Mouse (Mus musculus) stomach, embryonic 14.5 days (tissue): ENCODE measurements around the gene Lhpp. TPM values are rescaled to one million over a fixed set of nuclear protein-coding genes. Genes with fewer than 3 reads are reported as not detected.
A peak's percentile ranks its signal among the peaks of the same experiment; 100 is the strongest.

Experiments used
- ATAC-seq: fragments of 200-750 bp; cut with Nextera tagmentation; 2 replicates; pipeline ENCODE4 v1.8.0; 2017; ENCODE audit warnings: low read depth, moderate TSS enrichment; ENCODE audit not compliant: insufficient number of reproducible peaks, insufficient read depth, low FRiP score
- H3K27ac ChIP-seq: fragments of 300-500 bp; sonication (generic); 2 replicates; pipeline ENCODE4 v1.5.1; 2014; ENCODE audit warnings: mild to moderate bottlenecking, low read length, moderate library complexity, mixed read lengths
- H3K27me3 ChIP-seq: fragments of 300-500 bp; sonication (generic); 2 replicates; pipeline ENCODE4 v1.6.1; 2014; ENCODE audit warnings: low read length, control low read depth, mixed read lengths; ENCODE audit not compliant: control insufficient read depth, insufficient read depth
- H3K36me3 ChIP-seq: fragments of 300-500 bp; sonication (generic); 2 replicates; pipeline ENCODE4 v1.6.1; 2014; ENCODE audit warnings: mild to moderate bottlenecking, control low read depth, low read length, moderate library complexity, mixed read lengths; ENCODE audit not compliant: control insufficient read depth, insufficient read depth
- H3K4me1 ChIP-seq: fragments of 300-500 bp; sonication (generic); 2 replicates; pipeline ENCODE4 v1.6.1; 2014; ENCODE audit warnings: low read length, control low read depth, mixed read lengths; ENCODE audit not compliant: control insufficient read depth, insufficient read depth
- H3K4me2 ChIP-seq: fragments of 300-500 bp; sonication (generic); replicated peaks from 2 replicates; pipeline ENCODE4 v1.6.1; 2014; ENCODE audit warnings: low read depth, low read length, control low read depth
- H3K4me3 ChIP-seq: fragments of 300-500 bp; sonication (generic); 2 replicates; pipeline ENCODE4 v1.5.1; 2014; ENCODE audit warnings: low read depth, low read length, control low read depth
- H3K9ac ChIP-seq: fragments of 300-500 bp; sonication (generic); replicated peaks from 2 replicates; pipeline ENCODE4 v1.6.1; 2014; ENCODE audit warnings: low read depth, mild to moderate bottlenecking, control low read depth, low read length, moderate library complexity, mixed read lengths
- H3K9me3 ChIP-seq: fragments of 300-500 bp; sonication (generic); 2 replicates; pipeline ENCODE4 v1.6.1; 2016; ENCODE audit warnings: low read depth, low read length, control low read depth; ENCODE audit not compliant: control insufficient read depth
- WGBS: fragments of 180-500 bp; shearing (Covaris S2); extraction: QIAGEN DNeasy Blood & Tissue Kit; methylation state at CpG from one replicate; pipeline ENCODE4 v1.1.7; 2014; 5-methylcytosine and 5-hydroxymethylcytosine counted together
- polyA plus RNA-seq: library from polyadenylated mRNA; unstranded; fragments of >200 nt; fragmentation: Nextera tagmentation; extraction: Ambion mirVana; gene quantifications from 2 replicates; pipeline ENCODE4 v1.2.1, GENCODE M21; 2014

The Lhpp gene
- polyA plus RNA-seq, 1 experiment from 2014 or later, result 19.2 TPM

- 2% methylated on average over 13 of the region's 13 CpGs for WGBS
- H3K27ac ChIP-seq, result peak overlapping the region; percentile 93
- H3K36me3 ChIP-seq, result no peaks in the 10 kb centered on the region
- H3K4me1 ChIP-seq, result peaks cover 10% of the 10 kb centered on the region; the same call in 1 of the 2 replicates
- peak overlapping the region; percentile 50; the same call in 1 of the 2 replicates for H3K9ac ChIP-seq
- H3K27me3 ChIP-seq, result no peaks in the 10 kb centered on the region
- H3K4me3 ChIP-seq, result peak overlapping the region; percentile 55
- peak overlapping the region; percentile 54 for H3K4me2 ChIP-seq
- ATAC-seq, result peak; percentile 87
- no peaks in the 10 kb centered on the region for H3K9me3 ChIP-seq
Measured at GRCm38 (mm10) chr7:132575623-132576022, 34.8 kb upstream of the Lhpp start.

GRCm38 (mm10) chr7:132576116-132576650 is 34.3 kb upstream of the Lhpp start, which contains the start of gene Oat:
Oat (minus strand) TSS chr7:132576398.
- Histone ChIP-seq H3K4me3 (peak within 1 kb of the TSS; percentile 55), H3K27ac (peak within 1 kb of the TSS; percentile 93), H3K9me3 (no peaks in the 10 kb centered on the region), H3K9ac (peak within 1 kb of the TSS; percentile 50; the same call in 1 of the 2 replicates), H3K36me3 (no peaks in the 10 kb centered on the region), H3K4me1 (peaks cover 10% of the 10 kb centered on the region; the same call in 1 of the 2 replicates), H3K27me3 (no peaks in the 10 kb centered on the region), H3K4me2 (peak within 1 kb of the TSS; percentile 54)
- WGBS, result under 1% methylated on average over 49 of the region's 49 CpGs
- peak; percentile 96 for ATAC-seq

DNA sequence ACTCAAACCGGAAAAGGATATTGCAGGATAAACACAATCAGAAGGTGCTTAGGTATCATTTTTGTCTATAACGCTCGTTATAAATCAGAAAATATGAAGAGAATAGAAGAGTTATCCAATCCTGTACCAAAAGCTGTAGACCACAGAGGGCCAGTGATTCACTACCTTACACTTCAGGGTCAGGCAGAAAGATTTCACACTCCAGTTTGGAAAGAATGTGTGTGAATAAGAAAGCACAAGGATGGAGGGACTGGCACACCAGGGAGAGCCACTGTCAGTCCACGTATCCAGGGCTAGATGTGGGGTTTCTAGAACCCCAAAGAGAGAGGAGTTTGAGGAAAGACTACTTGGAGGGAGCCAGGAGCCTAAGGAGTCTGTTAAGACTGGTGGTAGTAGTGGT is 33.5 kb upstream of the Lhpp start:
- Histone ChIP-seq H3K9ac (no peak overlapping the region), H3K4me2 (peak overlapping the region; percentile 47), H3K4me1 (peaks cover 10% of the 10 kb centered on the region; the same call in 1 of the 2 replicates), H3K4me3 (peak overlapping the region; percentile 55; the same call in 1 of the 2 replicates), H3K27ac (no peak overlapping the region), H3K9me3 (no peaks in the 10 kb centered on the region), H3K27me3 (no peaks in the 10 kb centered on the region), H3K36me3 (no peaks in the 10 kb centered on the region)
- no peak for ATAC-seq
- 45% methylated on average over 4 of the region's 4 CpGs for WGBS

GRCm38 (mm10) chr7:132580511-132580910 is 29.9 kb upstream of the Lhpp start:
- H3K27ac ChIP-seq, result no peak overlapping the region

DNA sequence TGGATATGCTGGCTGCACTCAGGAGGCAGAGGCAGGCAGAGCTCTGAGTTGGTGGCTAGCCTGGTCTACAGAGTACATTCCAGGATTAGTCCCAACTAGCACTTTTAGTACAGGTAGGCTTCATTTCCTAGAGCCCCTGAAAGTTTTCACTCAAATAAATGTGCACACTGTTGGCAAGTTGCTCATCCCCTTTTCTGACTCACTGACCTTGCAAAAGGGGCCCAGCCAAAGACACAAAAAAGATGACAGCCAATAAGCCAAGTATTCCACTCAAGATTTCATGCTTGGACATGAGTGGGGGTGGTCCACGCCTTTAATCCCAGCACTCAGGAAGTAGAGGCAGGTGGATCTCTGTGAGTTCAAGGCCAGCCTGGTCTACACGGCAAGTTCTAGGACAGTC is 29.0 kb upstream of the Lhpp start:
- H3K4me3 ChIP-seq, result no peak overlapping the region
- H3K9me3 ChIP-seq, result no peaks in the 10 kb centered on the region
- ATAC-seq, result no peak
- no peaks in the 10 kb centered on the region for H3K36me3 ChIP-seq
- 93% methylated on average over 2 of the region's 2 CpGs for WGBS
- H3K27ac ChIP-seq, result no peak overlapping the region
- H3K4me2 ChIP-seq, result no peak overlapping the region
- H3K27me3 ChIP-seq, result no peaks in the 10 kb centered on the region
- no peaks in the 10 kb centered on the region for H3K4me1 ChIP-seq
- H3K9ac ChIP-seq, result no peak overlapping the region

More at GRCm38 (mm10) chr7:132580511-132580910, 29.9 kb upstream of the Lhpp start:
- Histone ChIP-seq H3K4me3 (no peak overlapping the region), H3K4me2 (no peak overlapping the region), H3K27me3 (no peaks in the 10 kb centered on the region), H3K9ac (no peak overlapping the region), H3K9me3 (no peaks in the 10 kb centered on the region), H3K4me1 (no peaks in the 10 kb centered on the region), H3K36me3 (no peaks in the 10 kb centered on the region)
- ATAC-seq, result no peak
- WGBS, result 66% methylated on average over 6 of the region's 6 CpGs

DNA sequence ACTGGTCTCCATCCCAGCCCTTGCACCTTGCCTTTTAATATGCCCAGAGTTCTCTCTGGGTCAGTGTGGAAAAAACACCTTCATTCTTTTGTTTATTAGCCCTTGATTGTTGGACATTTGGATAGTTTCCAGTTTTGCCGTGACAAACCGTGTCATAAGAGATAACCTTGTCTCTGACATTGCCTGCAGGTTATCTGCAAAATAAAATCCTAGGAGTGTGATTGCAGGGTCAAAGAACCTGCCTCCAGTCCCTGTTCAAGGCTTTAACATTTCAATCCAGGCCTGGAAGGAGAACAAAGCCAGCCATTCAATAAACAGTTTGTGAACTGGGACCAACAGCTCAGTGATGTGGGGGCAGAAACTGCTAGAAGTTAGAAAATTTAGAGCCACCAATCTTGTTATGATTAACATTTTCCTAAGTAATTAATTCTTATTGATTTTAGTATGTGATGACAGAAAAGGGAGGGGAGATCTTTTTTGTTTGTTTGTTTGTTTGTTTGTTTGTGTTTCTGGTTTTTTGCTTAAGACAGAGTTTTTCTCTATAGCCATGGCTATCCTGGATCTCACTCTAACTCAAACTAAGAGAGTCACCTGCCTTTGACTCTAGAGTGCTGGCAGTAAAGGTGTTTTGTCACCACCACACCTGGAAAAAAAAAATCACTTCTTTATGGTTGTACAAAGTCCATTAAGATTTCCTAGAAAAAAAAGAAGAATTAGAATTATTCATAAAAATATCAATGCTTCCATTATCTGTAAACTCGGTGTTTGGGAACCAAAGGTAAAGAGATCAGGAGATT is 24.5 kb upstream of the Lhpp start:
- WGBS, result 47% methylated on average over 3 of the region's 3 CpGs
- Histone ChIP-seq H3K4me2 (no peak overlapping the region), H3K36me3 (no peaks in the 10 kb centered on the region), H3K4me1 (no peaks in the 10 kb centered on the region), H3K27ac (no peak overlapping the region), H3K9ac (no peak overlapping the region), H3K27me3 (no peaks in the 10 kb centered on the region), H3K4me3 (no peak overlapping the region), H3K9me3 (no peaks in the 10 kb centered on the region)
- no peak for ATAC-seq

DNA sequence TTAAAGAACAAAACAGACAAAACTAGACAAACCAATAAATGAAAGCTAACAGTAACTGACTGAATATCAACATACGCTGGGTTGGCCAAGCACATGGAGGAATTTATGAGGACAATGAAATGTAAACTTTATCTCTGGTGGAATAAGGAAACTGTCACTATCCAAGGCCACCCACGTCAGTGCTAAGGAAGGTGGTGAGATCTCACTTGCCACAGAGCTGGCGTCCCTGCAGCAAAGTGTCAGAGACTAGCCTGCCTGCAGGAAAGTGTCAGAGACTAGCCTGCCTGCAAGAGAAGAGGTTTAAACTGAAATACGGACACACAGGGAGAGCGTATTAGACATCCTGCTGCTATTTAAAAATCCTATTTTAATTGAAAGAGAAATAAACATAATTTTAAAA is 23.3 kb upstream of the Lhpp start:
- Histone ChIP-seq H3K36me3 (no peaks in the 10 kb centered on the region), H3K9ac (no peak overlapping the region), H3K4me2 (no peak overlapping the region), H3K27me3 (no peaks in the 10 kb centered on the region), H3K27ac (no peak overlapping the region), H3K4me3 (no peak overlapping the region), H3K4me1 (no peaks in the 10 kb centered on the region), H3K9me3 (no peaks in the 10 kb centered on the region)
- 43% methylated on average over 5 of the region's 5 CpGs for WGBS
- no peak for ATAC-seq

GRCm38 (mm10) chr7:132589610-132590009 is 20.8 kb upstream of the Lhpp start:
- Histone ChIP-seq H3K9me3 (no peaks in the 10 kb centered on the region), H3K27me3 (no peaks in the 10 kb centered on the region), H3K9ac (no peak overlapping the region), H3K4me1 (no peaks in the 10 kb centered on the region), H3K4me2 (no peak overlapping the region), H3K4me3 (no peak overlapping the region), H3K36me3 (no peaks in the 10 kb centered on the region), H3K27ac (no peak overlapping the region)
- no peak for ATAC-seq
- WGBS, result 44% methylated on average over 5 of the region's 5 CpGs
